Mouse (Mus musculus) brain, embryonic 14.5 days (tissue): Measurements from ENCODE around the gene Cd63. TPM values are rescaled to one million over a fixed set of nuclear protein-coding genes. Genes with fewer than 3 reads are reported as not detected.
A peak's percentile ranks its signal among the peaks of the same experiment; 100 is the strongest.

Experiments
- DNase-seq: peaks from one replicate; pipeline ENCODE4 v3.0.0-alpha.2; 2011; ENCODE audit warnings: low read depth
- CTCF ChIP-seq: fragments of 200-500 bp; IDR thresholded peaks from 2 replicates; pipeline ENCODE4 v1.5.1; 2012; ENCODE audit warnings: inconsistent platforms, mild to moderate bottlenecking, moderate library complexity, borderline replicate concordance; ENCODE audit not compliant: insufficient read depth, insufficient read length; ENCODE audit errors: extremely low read depth
- POLR2A ChIP-seq: fragments of 200-500 bp; IDR thresholded peaks from 2 replicates; pipeline ENCODE4 v1.6.1; 2012; ENCODE audit warnings: mild to moderate bottlenecking, inconsistent platforms, borderline replicate concordance; ENCODE audit not compliant: poor library complexity, insufficient read depth, insufficient read length, severe bottlenecking; ENCODE audit errors: extremely low read depth
- polyA plus RNA-seq: library from polyadenylated mRNA; depleted of rRNA; stranded (reverse); fragments of >200 nt; gene quantifications from 2 replicates; pipeline ENCODE4 v1.2.3, GENCODE M21; 2012; rRNA removed

The Cd63 gene
- 59.6 and 74.0 TPM in 2 replicates for polyA plus RNA-seq

- DNase-seq = no peak
- no peak for TF ChIP-seq POLR2A
- TF ChIP-seq CTCF = no peak
Measured at GRCm38 (mm10) chr10:128900698-128901097, at the start of gene Cd63. Gene Cd63 (plus strand): TSS chr10:128900989.

GRCm38 (mm10) chr10:128861176-128861575, 39.6 kb upstream of the Cd63 start:
- TF ChIP-seq CTCF = no peak
- DNase-seq = no peak

GRCm38 (mm10) chr10:128866042-128866441, 34.7 kb upstream of the Cd63 start:
- no peak for TF ChIP-seq POLR2A
- TF ChIP-seq CTCF = no peak
- no peak for DNase-seq

- DNase-seq = no peak
- TF ChIP-seq CTCF (no peak), POLR2A (no peak)
Measured at GRCm38 (mm10) chr10:128866518-128866917, 34.3 kb upstream of the Cd63 start.

DNA sequence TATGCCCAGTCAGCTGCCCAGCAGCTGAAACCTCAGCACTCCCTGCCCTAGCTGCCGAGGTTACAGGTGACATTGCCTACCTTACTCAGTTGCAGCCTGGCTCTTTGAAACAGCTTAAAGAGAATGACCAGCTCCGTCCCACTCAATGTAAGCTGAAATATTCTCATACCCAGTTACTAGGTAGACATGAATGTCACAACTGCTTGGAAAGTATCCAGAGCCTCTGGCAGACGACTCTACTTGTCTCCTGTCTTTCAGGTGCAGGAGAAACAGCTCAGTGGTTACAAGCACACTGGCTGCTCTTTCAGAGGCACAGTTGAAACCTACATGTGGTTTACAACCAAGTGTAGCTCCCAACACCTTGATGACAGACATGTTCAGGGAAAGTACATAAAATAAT, 30.4 kb upstream of the Cd63 start:
- no peak for DNase-seq
- TF ChIP-seq POLR2A (no peak), CTCF (no peak)

DNA sequence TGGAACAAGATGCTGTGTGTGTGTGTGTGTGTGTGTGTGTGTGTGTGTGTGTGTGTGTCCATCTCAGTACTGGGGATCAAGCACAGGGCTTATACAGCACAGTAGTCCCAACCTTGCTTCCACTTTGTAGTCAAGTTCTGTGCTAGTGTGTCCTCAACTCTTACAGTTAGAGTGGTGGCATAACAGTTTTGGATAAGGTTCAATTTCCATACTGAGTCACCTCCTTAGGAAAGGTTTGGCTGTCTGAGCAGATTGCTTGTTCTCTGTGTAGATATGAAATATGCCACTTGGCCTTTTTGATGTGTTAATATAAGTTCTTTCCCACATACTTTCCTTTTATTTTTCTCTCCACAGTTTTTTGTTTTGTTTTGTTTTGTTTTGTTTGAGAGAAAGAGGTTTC, 22.5 kb upstream of the Cd63 start:
- TF ChIP-seq POLR2A = no peak
- no peak for TF ChIP-seq CTCF
- no peak for DNase-seq

GRCm38 (mm10) chr10:128878811-128879210, 22.0 kb upstream of the Cd63 start:
- TF ChIP-seq POLR2A (no peak), CTCF (no peak)
- DNase-seq = no peak

GRCm38 (mm10) chr10:128882067-128882466, 18.7 kb upstream of the Cd63 start:
- DNase-seq = no peak
- TF ChIP-seq CTCF (no peak), POLR2A (no peak)

DNA sequence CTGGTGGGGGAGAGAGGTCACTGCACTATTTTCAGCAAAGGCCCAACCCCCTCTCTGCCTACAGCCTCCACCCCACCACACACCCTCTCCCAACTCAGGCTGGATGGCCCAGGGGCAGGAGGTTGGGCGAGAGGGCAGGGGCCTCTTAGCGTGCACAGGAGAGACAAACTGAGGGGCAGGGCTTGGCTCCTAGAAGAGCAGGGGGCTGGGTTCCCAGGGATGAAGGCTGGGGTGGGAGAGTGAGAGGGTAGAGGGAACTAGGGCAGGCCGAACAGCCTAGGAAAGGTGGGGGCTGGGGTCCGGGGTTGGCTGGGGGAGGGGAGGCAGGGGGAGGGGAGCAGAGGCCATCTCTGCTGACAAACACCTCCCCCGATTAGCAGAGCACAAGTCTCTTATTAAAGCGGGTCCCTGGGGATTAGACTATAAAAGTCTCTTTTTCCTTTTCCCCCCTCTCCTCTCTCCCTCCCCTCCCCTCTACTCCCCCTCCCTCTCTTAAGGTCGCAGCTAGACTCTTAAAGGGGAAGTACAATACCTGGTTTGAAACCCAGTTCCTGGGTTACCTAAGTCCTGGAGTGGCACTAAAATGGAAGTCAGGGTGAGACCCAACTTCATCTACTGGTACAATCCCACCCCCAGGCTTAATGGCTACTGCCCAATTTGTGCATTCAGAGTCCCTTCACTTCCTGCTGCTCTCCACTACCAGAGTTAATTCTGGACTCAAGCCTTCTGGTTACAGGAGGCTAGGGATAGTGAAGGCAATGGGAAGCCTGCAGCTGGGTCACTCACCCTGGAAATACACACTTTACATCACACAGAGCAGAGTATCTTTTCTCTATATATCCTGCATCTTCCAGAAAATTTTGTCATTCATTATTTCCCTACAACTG, 11.6 kb upstream of the Cd63 start:
- peak; percentile 88 for DNase-seq
- no peak for TF ChIP-seq POLR2A
- TF ChIP-seq CTCF = no peak

DNA sequence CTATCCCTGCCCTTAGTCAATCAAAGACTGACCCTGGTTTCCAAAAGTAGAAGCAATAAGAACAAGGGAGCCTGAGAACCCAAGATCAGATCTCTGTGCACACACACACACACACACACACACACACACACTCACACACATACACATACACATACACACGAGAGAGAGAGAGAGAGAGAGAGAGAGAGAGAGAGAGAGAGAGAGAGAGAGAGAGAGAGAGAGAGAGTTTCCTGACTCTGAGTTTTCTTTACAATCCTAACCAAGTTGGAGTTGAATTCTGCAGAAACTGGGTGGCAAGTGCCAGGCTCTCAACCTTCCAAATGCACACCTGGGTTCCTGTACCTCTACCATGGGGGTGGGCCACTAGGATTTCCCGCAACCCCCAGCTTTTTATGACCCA, 10.9 kb upstream of the Cd63 start:
- DNase-seq = no peak
- TF ChIP-seq POLR2A (no peak), CTCF (no peak)

GRCm38 (mm10) chr10:128890383-128891295, 10.2 kb upstream of the Cd63 start:
- no peak for TF ChIP-seq POLR2A
- TF ChIP-seq CTCF = no peak
- DNase-seq = peak; percentile 31

DNA sequence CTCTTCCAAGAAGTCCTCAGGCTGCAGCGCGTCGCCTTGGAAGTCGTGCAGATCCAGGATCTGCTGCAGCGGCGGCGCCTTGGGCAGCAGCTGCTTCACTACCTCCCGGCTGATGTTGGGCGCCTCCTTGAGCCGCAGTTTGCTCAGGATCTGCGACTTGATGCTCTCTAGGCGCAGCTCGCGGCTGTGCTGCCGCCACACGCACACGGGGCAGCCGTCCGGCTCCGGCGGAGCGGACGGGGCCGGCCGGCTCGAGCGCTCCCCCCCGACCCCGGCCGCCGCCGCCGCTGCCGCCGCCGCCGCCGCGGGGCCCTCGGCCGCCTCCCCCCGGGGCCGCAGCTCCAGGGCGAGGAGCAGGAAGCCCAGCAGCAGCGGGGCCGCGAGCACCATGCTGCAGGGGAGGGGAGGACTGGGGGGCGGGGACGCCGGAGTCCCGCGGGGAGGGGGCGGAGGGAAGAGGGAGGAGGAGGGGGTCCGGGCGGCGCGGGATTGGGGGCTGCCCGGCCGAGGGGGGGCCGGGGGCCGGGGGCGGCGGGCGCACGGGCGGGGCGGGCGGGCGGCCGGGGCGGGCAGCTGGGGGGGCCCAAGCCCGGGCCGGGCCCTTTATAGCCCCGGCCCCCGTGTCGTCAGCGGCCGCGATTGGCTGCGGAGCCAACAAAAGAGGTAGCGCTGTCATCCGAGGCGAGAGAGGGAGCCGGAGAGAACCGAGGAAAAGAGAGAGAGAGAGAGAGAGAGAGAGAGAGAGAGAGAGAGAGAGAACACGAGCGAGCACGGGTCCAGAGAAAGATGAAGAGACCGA, 9.3 kb upstream of the Cd63 start, which contains the start of gene Gdf11:
Gene Gdf11, minus strand, starts transcription at position 423 of the 799 bp plus-strand sequence.
- no peak for TF ChIP-seq CTCF
- peak; percentile 37; the same call in 1 of the 2 replicates for TF ChIP-seq POLR2A
- peak; percentile 95 for DNase-seq
